Mouse (Mus musculus) heart, embryonic 14.5 days (tissue): Measurements from ENCODE around the gene Elk3. TPM values are rescaled to one million over a fixed set of nuclear protein-coding genes. Genes with fewer than 3 reads are reported as not detected.

Source experiments
- ATAC-seq: fragments of 200-750 bp; cut with Nextera tagmentation; 2 replicates; pipeline ENCODE4 v1.8.0; 2017; ENCODE audit warnings: low read depth, moderate TSS enrichment; ENCODE audit not compliant: insufficient number of reproducible peaks, insufficient read depth, low FRiP score
- H3K27ac ChIP-seq, 2 experiments: fragments of 200-500 bp in 1 of 2; fragments of 300-500 bp in 1 of 2; sonication (generic) in 1 of 2; replicated peaks in 1 of 2; 2 replicates each; pipeline ENCODE4 v1.5.1; 2012 to 2014; ENCODE audit warnings: low read depth in 2 of 2, low read length in 2 of 2, control low read depth in 1 of 2, mild to moderate bottlenecking in 1 of 2, mixed read lengths in 1 of 2; ENCODE audit not compliant: control insufficient read depth in 1 of 2, insufficient read depth in 1 of 2
- H3K27me3 ChIP-seq: fragments of 300-500 bp; sonication (generic); 2 replicates; pipeline ENCODE4 v1.6.1; 2014; ENCODE audit warnings: mild to moderate bottlenecking, low read length, control low read depth; ENCODE audit not compliant: control insufficient read depth, insufficient read depth
- H3K36me3 ChIP-seq: fragments of 300-500 bp; sonication (generic); 2 replicates; pipeline ENCODE4 v1.6.1; 2014; ENCODE audit warnings: mild to moderate bottlenecking, control low read depth, low read length, mixed read lengths; ENCODE audit not compliant: control insufficient read depth, insufficient read depth
- H3K4me1 ChIP-seq, 2 experiments: fragments of 200-500 bp in 1 of 2; fragments of 300-500 bp in 1 of 2; sonication (generic) in 1 of 2; 2 replicates each; pipeline ENCODE4 v1.6.1; 2012 to 2014; ENCODE audit warnings: low read length in 2 of 2, control low read depth in 1 of 2, mixed read lengths in 1 of 2; ENCODE audit not compliant: control insufficient read depth in 2 of 2, insufficient read depth in 2 of 2
- H3K4me2 ChIP-seq: fragments of 300-500 bp; sonication (generic); 2 replicates; pipeline ENCODE4 v1.6.1; 2014; ENCODE audit warnings: mild to moderate bottlenecking, low read length
- H3K4me3 ChIP-seq, 2 experiments: fragments of 200-500 bp in 1 of 2; fragments of 300-500 bp in 1 of 2; sonication (generic) in 1 of 2; 2 replicates each; pipeline ENCODE4 v1.5.1; 2012 to 2014; ENCODE audit warnings: low read length in 2 of 2, mild to moderate bottlenecking in 2 of 2, control low read depth in 1 of 2, low read depth in 1 of 2, moderate library complexity in 1 of 2; ENCODE audit not compliant: control insufficient read depth in 1 of 2, insufficient read depth in 1 of 2
- H3K9ac ChIP-seq: fragments of 300-500 bp; sonication (generic); 2 replicates; pipeline ENCODE4 v1.6.1; 2014; ENCODE audit warnings: mild to moderate bottlenecking, low read length
- H3K9me3 ChIP-seq: fragments of 300-500 bp; sonication (generic); 2 replicates; pipeline ENCODE4 v1.6.1; 2016; ENCODE audit warnings: low read length, control low read depth; ENCODE audit not compliant: control insufficient read depth
- WGBS: fragments of 180-500 bp; shearing (Covaris S2); extraction: QIAGEN DNeasy Blood & Tissue Kit; methylation state at CpG from one replicate; pipeline ENCODE4 v1.1.7; 2014; 5-methylcytosine and 5-hydroxymethylcytosine counted together
- polyA plus RNA-seq: library from polyadenylated mRNA; unstranded; fragments of >200 nt; fragmentation: Nextera tagmentation; extraction: Ambion mirVana; gene quantifications from 2 replicates; pipeline ENCODE4 v1.2.1, GENCODE M21; 2014

The Elk3 gene
- polyA plus RNA-seq, 1 experiment from 2014 or later: 46.5 TPM

GRCm38 (mm10) chr10:93250436-93251317 lies 60.3 kb downstream of the Elk3 start:
- H3K27ac ChIP-seq: peak overlapping the region; percentile 82 to 86
- 43% methylated on average over 24 of the region's 24 CpGs for WGBS
- ATAC-seq: peak; percentile 51; the same call in 1 of the 2 replicates
- H3K9me3 ChIP-seq: no peaks in the 10 kb centered on the region
- peak overlapping the region; percentile 42 for H3K4me2 ChIP-seq
- no peaks in the 10 kb centered on the region for H3K27me3 ChIP-seq
- peaks cover 25 to 43% of the 10 kb centered on the region in 2 experiments for H3K4me1 ChIP-seq
- H3K36me3 ChIP-seq: peaks cover 69% of the 10 kb centered on the region
- H3K4me3 ChIP-seq: no peak overlapping the region
- H3K9ac ChIP-seq: peak overlapping the region; percentile 50

GRCm38 (mm10) chr10:93249901-93250300 lies 61.0 kb downstream of the Elk3 start:
- peaks cover 21 to 38% of the 10 kb centered on the region in 2 experiments for H3K4me1 ChIP-seq
- no peak overlapping the region for H3K4me3 ChIP-seq
- H3K36me3 ChIP-seq: peaks cover 73% of the 10 kb centered on the region
- peak overlapping the region; percentile 13 for H3K9ac ChIP-seq
- no peaks in the 10 kb centered on the region for H3K9me3 ChIP-seq
- ATAC-seq: no peak
- no peak overlapping the region for H3K4me2 ChIP-seq
- WGBS: 74% methylated on average over 7 of the region's 7 CpGs
- H3K27me3 ChIP-seq: no peaks in the 10 kb centered on the region
- peak overlapping the region in 1 of 2 experiments; percentile 86; a peak in 2 of 4 replicates for H3K27ac ChIP-seq

GRCm38 (mm10) chr10:93248416-93248815 lies 62.5 kb downstream of the Elk3 start:
- H3K27ac ChIP-seq: peak overlapping the region; percentile 8 to 59; a peak in 2 of 4 replicates

GRCm38 (mm10) chr10:93247902-93248301 lies 63.0 kb downstream of the Elk3 start:
- Histone ChIP-seq H3K27me3 (no peaks in the 10 kb centered on the region), H3K4me3 (no peak overlapping the region), H3K36me3 (peaks cover 62% of the 10 kb centered on the region), H3K4me2 (no peak overlapping the region), H3K9me3 (no peaks in the 10 kb centered on the region), H3K9ac (no peak overlapping the region), H3K27ac (peak overlapping the region; percentile 53 to 59), H3K4me1 (peaks cover 21 to 40% of the 10 kb centered on the region in 2 experiments)
- ATAC-seq: no peak
- 42% methylated on average over 6 of the region's 6 CpGs for WGBS

More at GRCm38 (mm10) chr10:93248416-93248815, 62.5 kb downstream of the Elk3 start:
- Histone ChIP-seq H3K36me3 (peaks cover 65% of the 10 kb centered on the region), H3K4me1 (peaks cover 21 to 40% of the 10 kb centered on the region in 2 experiments), H3K9me3 (no peaks in the 10 kb centered on the region), H3K9ac (no peak overlapping the region), H3K4me3 (no peak overlapping the region), H3K4me2 (no peak overlapping the region), H3K27me3 (no peaks in the 10 kb centered on the region)
- WGBS: 80% methylated on average over 8 of the region's 8 CpGs
- ATAC-seq: no peak

DNA sequence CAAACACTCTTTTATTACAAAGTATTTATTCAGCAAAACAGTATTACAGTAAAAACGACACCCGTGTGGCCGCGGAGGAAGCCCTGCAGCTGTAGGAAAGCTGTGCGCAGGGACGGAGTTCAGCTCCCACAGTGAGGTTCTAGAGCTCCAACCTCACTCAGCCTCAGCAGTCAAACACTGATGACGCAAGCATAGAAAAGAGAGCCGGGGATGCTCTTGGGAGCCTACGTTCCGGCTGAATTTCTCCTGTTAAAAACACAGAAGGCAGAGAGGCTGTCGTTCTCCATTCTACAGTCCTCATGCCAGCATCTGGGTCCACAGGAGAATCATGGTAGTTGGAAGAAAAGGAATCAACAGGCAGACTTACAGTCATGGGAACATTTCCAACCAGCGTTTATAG lies 63.5 kb downstream of the Elk3 start:
- no peak overlapping the region for H3K9ac ChIP-seq

GRCm38 (mm10) chr10:93246185-93246920 lies 64.6 kb downstream of the Elk3 start:
- Histone ChIP-seq H3K4me2 (no peak overlapping the region), H3K27ac (no peak overlapping the region), H3K27me3 (no peaks in the 10 kb centered on the region), H3K9ac (no peak overlapping the region), H3K4me3 (no peak overlapping the region), H3K9me3 (no peaks in the 10 kb centered on the region), H3K36me3 (peaks cover 60% of the 10 kb centered on the region), H3K4me1 (peaks cover 17 to 37% of the 10 kb centered on the region in 2 experiments)
- WGBS: 89% methylated on average over 7 of the region's 7 CpGs
- ATAC-seq: no peak

More for the DNA sequence above, 63.5 kb downstream of the Elk3 start:
- Histone ChIP-seq H3K4me1 (peaks cover 21 to 40% of the 10 kb centered on the region in 2 experiments), H3K9me3 (no peaks in the 10 kb centered on the region), H3K27me3 (no peaks in the 10 kb centered on the region), H3K4me2 (no peak overlapping the region), H3K36me3 (peaks cover 59% of the 10 kb centered on the region), H3K27ac (peak overlapping the region; percentile 53 to 59), H3K4me3 (no peak overlapping the region)
- WGBS: 86% methylated on average over 12 of the region's 12 CpGs
- ATAC-seq: no peak

GRCm38 (mm10) chr10:93244209-93244705 lies 66.7 kb downstream of the Elk3 start:
- Histone ChIP-seq H3K4me3 (no peak overlapping the region), H3K36me3 (peaks cover 68% of the 10 kb centered on the region), H3K27me3 (no peaks in the 10 kb centered on the region), H3K27ac (no peak overlapping the region; a peak in 1 of 4 replicates), H3K9me3 (no peaks in the 10 kb centered on the region), H3K4me1 (peaks cover 10 to 30% of the 10 kb centered on the region in 2 experiments; a peak in 3 of 4 replicates), H3K9ac (no peak overlapping the region), H3K4me2 (no peak overlapping the region)
- ATAC-seq: peak; percentile 31; the same call in 1 of the 2 replicates
- 69% methylated on average over 10 of the region's 10 CpGs for WGBS
